Mouse (Mus musculus) stomach, embryonic 16.5 days (tissue): ENCODE data around the gene Cradd. TPM values are rescaled to one million over a fixed set of nuclear protein-coding genes. Genes with fewer than 3 reads are reported as not detected.
A peak's percentile ranks its signal among the peaks of the same experiment; 100 is the strongest.

Experiments used
- ATAC-seq: fragments of 200-750 bp; cut with Nextera tagmentation; 2 replicates; pipeline ENCODE4 v1.8.0; 2017; ENCODE audit warnings: moderate number of reproducible peaks, moderate TSS enrichment; ENCODE audit not compliant: insufficient read depth, low FRiP score
- H3K27ac ChIP-seq: fragments of 300-500 bp; sonication (generic); 2 replicates; pipeline ENCODE4 v1.5.1; 2014; ENCODE audit warnings: low read length
- H3K27me3 ChIP-seq: fragments of 300-500 bp; sonication (generic); 2 replicates; pipeline ENCODE4 v1.6.1; 2014; ENCODE audit warnings: low read length, control low read depth, mixed read lengths; ENCODE audit not compliant: control insufficient read depth, insufficient read depth
- H3K36me3 ChIP-seq: fragments of 300-500 bp; sonication (generic); 2 replicates; pipeline ENCODE4 v1.6.1; 2014; ENCODE audit warnings: low read length; ENCODE audit not compliant: control insufficient read depth, insufficient read depth
- H3K4me1 ChIP-seq: fragments of 300-500 bp; sonication (generic); 2 replicates; pipeline ENCODE4 v1.6.1; 2014; ENCODE audit warnings: low read length, control low read depth, mixed read lengths; ENCODE audit not compliant: control insufficient read depth, insufficient read depth
- H3K4me2 ChIP-seq: fragments of 300-500 bp; sonication (generic); 2 replicates; pipeline ENCODE4 v1.6.1; 2014; ENCODE audit warnings: low read depth, low read length, mixed read lengths
- H3K4me3 ChIP-seq: fragments of 300-500 bp; sonication (generic); replicated peaks from 2 replicates; pipeline ENCODE4 v1.5.1; 2014; ENCODE audit warnings: mild to moderate bottlenecking, low read length
- H3K9ac ChIP-seq: fragments of 300-500 bp; sonication (generic); 2 replicates; pipeline ENCODE4 v1.6.1; 2014; ENCODE audit warnings: low read length
- H3K9me3 ChIP-seq: fragments of 300-500 bp; sonication (generic); replicated peaks from 2 replicates; pipeline ENCODE4 v1.6.1; 2016; ENCODE audit warnings: low read length, control low read depth; ENCODE audit not compliant: control insufficient read depth
- WGBS: fragments of 180-500 bp; shearing (Covaris S2); extraction: QIAGEN DNeasy Blood & Tissue Kit; methylation state at CpG from one replicate; pipeline ENCODE4 v1.1.7; 2014; 5-methylcytosine and 5-hydroxymethylcytosine counted together
- polyA plus RNA-seq: library from polyadenylated mRNA; unstranded; fragments of >200 nt; fragmentation: Nextera tagmentation; extraction: Ambion mirVana; gene quantifications from 2 replicates; pipeline ENCODE4 v1.2.1, GENCODE M21; 2015

The Cradd gene
- polyA plus RNA-seq, 1 experiment from 2014 or later, result 9.8 TPM

DNA sequence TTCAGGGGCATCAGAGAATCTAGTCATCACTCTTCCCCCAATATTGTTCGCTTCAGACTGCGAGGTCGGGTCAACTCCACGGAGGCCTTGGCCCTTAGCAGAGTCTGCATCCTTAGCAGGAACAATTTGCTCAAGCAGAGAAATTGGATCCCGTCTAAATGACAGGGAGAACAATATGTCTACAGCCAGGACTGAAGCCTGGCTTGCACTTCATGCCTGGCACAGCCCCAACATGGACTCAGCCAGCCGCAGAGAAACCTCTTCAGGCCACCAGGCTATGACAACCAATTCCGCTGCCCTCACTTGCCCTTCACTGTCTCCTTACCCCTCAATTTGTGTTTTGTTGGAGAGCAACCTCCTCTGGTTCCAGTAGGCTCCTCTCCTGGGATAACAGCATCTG, 123.6 kb downstream of the Cradd start:
- Histone ChIP-seq H3K9me3 (no peaks in the 10 kb centered on the region), H3K27ac (no peak overlapping the region), H3K36me3 (no peaks in the 10 kb centered on the region), H3K4me3 (no peak overlapping the region), H3K4me2 (no peak overlapping the region), H3K4me1 (0 out of 2 replicates have a peak, but pooled peaks cover 3% of the 10 kb centered on the region), H3K9ac (no peak overlapping the region), H3K27me3 (no peaks in the 10 kb centered on the region)
- ATAC-seq, result no peak
- 51% methylated on average over 7 of the region's 7 CpGs for WGBS

DNA sequence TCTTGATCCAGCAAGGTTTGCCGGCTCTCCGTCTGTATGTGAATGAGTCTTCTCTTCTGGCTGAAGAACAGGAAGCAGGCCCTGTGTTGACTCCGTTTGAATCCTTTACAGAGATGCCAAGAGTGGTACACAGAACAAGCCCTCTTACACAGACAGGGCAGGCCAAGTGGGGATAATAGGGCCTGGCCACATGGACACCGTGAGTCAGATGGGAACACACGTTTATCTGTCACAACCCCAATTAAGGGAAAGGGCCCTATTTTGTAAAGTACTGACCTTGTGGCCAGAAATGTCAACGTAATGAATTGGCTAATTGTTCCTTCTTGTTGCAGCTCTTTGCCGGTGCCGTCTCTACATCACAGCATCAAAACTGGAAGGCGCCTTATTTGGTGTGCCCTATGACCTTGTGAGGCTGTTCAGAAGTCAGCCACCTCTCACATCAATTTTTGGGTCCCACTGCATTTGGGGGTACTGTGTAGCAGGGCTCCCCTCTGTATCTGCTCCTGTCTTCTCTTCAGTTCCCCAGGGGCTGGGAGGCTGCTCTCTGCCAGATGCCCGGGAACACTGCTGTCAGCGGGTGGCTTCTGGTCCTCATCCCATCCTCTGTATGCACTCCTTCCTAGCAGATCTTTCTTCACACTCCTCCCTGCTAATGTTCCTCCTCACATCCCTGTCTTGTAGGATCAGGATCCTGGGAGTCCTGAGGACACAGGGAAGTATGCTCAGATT, 124.2 kb downstream of the Cradd start:
- H3K4me3 ChIP-seq, result no peak overlapping the region
- 57% methylated on average over 11 of the region's 11 CpGs for WGBS
- H3K27ac ChIP-seq, result no peak overlapping the region

DNA sequence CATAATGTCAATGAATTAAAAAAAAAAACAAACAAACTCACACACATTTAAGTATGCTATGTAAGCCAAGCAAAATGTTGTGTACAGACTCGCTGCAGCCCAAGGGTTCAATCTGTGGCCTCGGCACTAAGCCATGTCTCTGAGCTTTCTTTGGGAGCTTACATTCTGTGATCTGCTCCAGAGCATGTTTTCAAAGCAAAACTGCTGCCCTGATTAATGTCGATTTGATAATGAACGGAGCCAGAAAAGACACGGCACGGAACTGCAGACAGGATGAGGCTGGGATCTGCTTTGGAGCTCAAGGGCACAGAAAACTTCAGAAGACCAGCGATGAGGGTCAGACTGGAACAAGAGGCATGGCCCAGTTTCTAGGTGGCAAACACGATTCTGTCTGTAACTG, 126.6 kb downstream of the Cradd start:
- no peak overlapping the region for H3K27ac ChIP-seq
- no peak for ATAC-seq
- no peaks in the 10 kb centered on the region for H3K36me3 ChIP-seq
- no peak overlapping the region for H3K4me3 ChIP-seq
- H3K27me3 ChIP-seq, result no peaks in the 10 kb centered on the region
- no peak overlapping the region for H3K9ac ChIP-seq
- peaks cover 13% of the 10 kb centered on the region for H3K4me1 ChIP-seq
- no peaks in the 10 kb centered on the region for H3K9me3 ChIP-seq
- WGBS, result 47% methylated on average over 8 of the region's 8 CpGs
- no peak overlapping the region for H3K4me2 ChIP-seq

More for the DNA sequence above, 124.2 kb downstream of the Cradd start:
- Histone ChIP-seq H3K9me3 (no peaks in the 10 kb centered on the region), H3K9ac (no peak overlapping the region), H3K4me2 (no peak overlapping the region), H3K36me3 (no peaks in the 10 kb centered on the region), H3K4me1 (0 out of 2 replicates have a peak, but pooled peaks cover 4% of the 10 kb centered on the region), H3K27me3 (no peaks in the 10 kb centered on the region)
- ATAC-seq, result no peak

DNA sequence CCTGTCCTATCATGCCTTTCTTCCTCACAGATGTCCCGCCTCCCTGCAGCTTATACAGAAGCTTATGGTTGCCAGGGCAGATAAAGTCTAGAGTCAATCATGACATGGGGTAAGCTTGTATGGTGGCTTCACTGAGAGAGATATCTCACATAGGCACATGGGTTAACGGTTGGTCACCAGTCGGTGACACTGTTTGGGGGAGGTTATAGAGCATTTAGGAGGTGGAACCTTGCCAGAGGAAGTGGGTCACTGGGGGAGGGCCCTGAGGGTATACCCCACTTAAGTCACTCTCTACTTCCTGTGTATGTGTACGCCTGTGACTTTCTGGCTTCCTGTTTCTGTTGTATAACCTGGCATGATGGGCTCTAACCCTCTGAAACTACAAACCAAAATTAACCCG, 128.2 kb downstream of the Cradd start:
- Histone ChIP-seq H3K36me3 (no peaks in the 10 kb centered on the region), H3K9me3 (no peaks in the 10 kb centered on the region), H3K27ac (no peak overlapping the region), H3K9ac (no peak overlapping the region), H3K27me3 (no peaks in the 10 kb centered on the region), H3K4me1 (peaks cover 13% of the 10 kb centered on the region), H3K4me2 (no peak overlapping the region), H3K4me3 (no peak overlapping the region)
- 82% methylated on average over 5 of the region's 5 CpGs for WGBS
- no peak for ATAC-seq

DNA sequence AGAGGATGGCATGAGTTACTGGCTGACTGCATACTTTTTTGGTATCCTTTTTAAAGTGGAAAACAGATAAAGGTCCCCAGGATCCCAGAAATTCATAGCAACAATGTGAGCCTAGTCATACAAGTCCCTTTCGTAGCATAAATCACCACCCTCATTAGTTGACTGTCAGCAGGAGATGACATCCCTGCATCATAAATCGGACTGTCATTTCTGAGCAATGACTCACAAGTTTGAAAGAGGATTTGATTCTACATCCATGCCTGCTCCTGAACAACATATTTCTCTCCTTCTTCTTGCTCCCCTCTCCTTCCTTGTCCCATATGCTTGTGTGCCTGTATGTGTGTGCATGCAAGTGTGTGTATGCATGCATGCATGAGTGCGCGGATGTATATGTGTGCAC, 129.2 kb downstream of the Cradd start:
- Histone ChIP-seq H3K9ac (no peak overlapping the region), H3K27ac (no peak overlapping the region), H3K27me3 (no peaks in the 10 kb centered on the region), H3K4me3 (no peak overlapping the region), H3K4me1 (peaks cover 13% of the 10 kb centered on the region), H3K4me2 (no peak overlapping the region), H3K36me3 (no peaks in the 10 kb centered on the region), H3K9me3 (no peaks in the 10 kb centered on the region)
- WGBS, result 86% methylated on average over 4 of the region's 4 CpGs
- no peak for ATAC-seq

- H3K9me3 ChIP-seq, result no peaks in the 10 kb centered on the region
- WGBS, result 38% methylated on average over 11 of the region's 11 CpGs
- H3K4me1 ChIP-seq, result peaks cover 13% of the 10 kb centered on the region
- no peak; the same call in 1 of the 2 replicates for ATAC-seq
- no peaks in the 10 kb centered on the region for H3K36me3 ChIP-seq
- no peak overlapping the region for H3K4me3 ChIP-seq
- no peak overlapping the region for H3K27ac ChIP-seq
- H3K27me3 ChIP-seq, result no peaks in the 10 kb centered on the region
- no peak overlapping the region for H3K9ac ChIP-seq
- H3K4me2 ChIP-seq, result peak overlapping the region; percentile 16; the same call in 1 of the 2 replicates
Observed at GRCm38 (mm10) chr10:95193875-95194281, 130.1 kb downstream of the Cradd start.

DNA sequence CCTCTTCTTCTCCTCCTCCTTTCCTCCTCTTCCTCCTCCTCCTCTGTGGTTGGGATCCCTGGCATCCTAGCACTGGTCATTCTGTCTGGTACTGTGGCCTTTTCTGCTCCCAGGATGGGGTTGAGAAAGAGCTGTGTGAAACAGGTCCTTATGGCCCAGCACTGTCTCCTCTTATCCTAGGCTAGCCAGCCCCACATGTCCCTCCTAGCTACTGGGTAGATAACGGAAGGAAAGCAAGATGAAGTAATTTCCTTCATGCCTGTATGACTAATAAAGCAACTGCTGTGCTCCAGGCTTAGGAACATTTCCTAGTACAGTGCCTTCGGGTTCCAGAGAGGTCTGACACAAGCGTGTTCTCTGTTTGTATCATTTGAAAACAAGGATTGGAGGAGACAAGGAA, 132.1 kb downstream of the Cradd start:
- 53% methylated on average over 3 of the region's 3 CpGs for WGBS
- Histone ChIP-seq H3K9ac (no peak overlapping the region), H3K9me3 (no peaks in the 10 kb centered on the region), H3K27ac (peak overlapping the region; percentile 10; the same call in 1 of the 2 replicates), H3K4me2 (no peak overlapping the region), H3K4me1 (peaks cover 11% of the 10 kb centered on the region), H3K4me3 (no peak overlapping the region), H3K36me3 (no peaks in the 10 kb centered on the region), H3K27me3 (no peaks in the 10 kb centered on the region)
- ATAC-seq, result peak; percentile 31; the same call in 1 of the 2 replicates

- no peak for ATAC-seq
- Histone ChIP-seq H3K4me3 (no peak overlapping the region), H3K9me3 (no peaks in the 10 kb centered on the region), H3K36me3 (no peaks in the 10 kb centered on the region), H3K4me1 (peaks cover 11% of the 10 kb centered on the region), H3K4me2 (no peak overlapping the region), H3K9ac (no peak overlapping the region), H3K27ac (no peak overlapping the region), H3K27me3 (no peaks in the 10 kb centered on the region)
- 89% methylated on average over 9 of the region's 9 CpGs for WGBS
Observed at GRCm38 (mm10) chr10:95191151-95191655, 132.7 kb downstream of the Cradd start.

GRCm38 (mm10) chr10:95189550-95190211, 134.3 kb downstream of the Cradd start:
- ATAC-seq, result no peak
- Histone ChIP-seq H3K4me2 (no peak overlapping the region), H3K4me1 (peaks cover 9% of the 10 kb centered on the region), H3K9me3 (no peaks in the 10 kb centered on the region), H3K27me3 (no peaks in the 10 kb centered on the region), H3K27ac (no peak overlapping the region), H3K9ac (no peak overlapping the region), H3K36me3 (no peaks in the 10 kb centered on the region), H3K4me3 (no peak overlapping the region)
- WGBS, result 64% methylated on average over 16 of the region's 16 CpGs
